Mouse (Mus musculus) heart, adult 2 months (tissue): ENCODE measurements at regions not wholly inside any gene's neighbourhood (a gene's known extent, or its start where the extent isn't known, plus 50 kb on each side); places are given as distances from the start of the nearest gene placed in this dataset.

Experiments
- DNase-seq, 2 experiments: peaks; one replicate each; pipeline ENCODE4 v3.0.0; 2021
- H3K27ac ChIP-seq: fragments of 200-600 bp; 2 replicates; pipeline ENCODE4 v1.8.1; 2022
- H3K27me3 ChIP-seq: fragments of 200-500 bp; 2 replicates; pipeline ENCODE4 v1.6.1; 2012; ENCODE audit warnings: mild to moderate bottlenecking, low read length, inconsistent platforms, mixed read lengths; ENCODE audit not compliant: control insufficient read depth, insufficient read depth
- H3K36me3 ChIP-seq: fragments of 200-500 bp; 2 replicates; pipeline ENCODE4 v1.6.1; 2012; ENCODE audit warnings: low read length, inconsistent platforms; ENCODE audit not compliant: control insufficient read depth, insufficient read depth
- H3K4me1 ChIP-seq: fragments of 200-500 bp; 2 replicates; pipeline ENCODE4 v1.6.1; 2011; ENCODE audit warnings: low read length; ENCODE audit not compliant: control insufficient read depth, insufficient read depth
- H3K4me3 ChIP-seq: fragments of 200-600 bp; 2 replicates; pipeline ENCODE4 v1.8.1; 2022
- H3K79me2 ChIP-seq: fragments of 200-500 bp; replicated peaks from 2 replicates; pipeline ENCODE4 v1.6.1; 2012; ENCODE audit warnings: mild to moderate bottlenecking, inconsistent platforms, low read length, moderate library complexity, mixed read lengths; ENCODE audit not compliant: control insufficient read depth, insufficient read depth
- H3K9ac ChIP-seq: fragments of 200-500 bp; 2 replicates; pipeline ENCODE4 v1.6.1; 2012; ENCODE audit warnings: low read depth, mild to moderate bottlenecking, control low read depth, inconsistent platforms, low read length, mixed read lengths
- CTCF ChIP-seq: fragments of 200-600 bp; IDR thresholded peaks from 2 replicates; pipeline ENCODE4 v1.8.1; 2022; ENCODE audit warnings: antibody characterized with exemption, mild to moderate bottlenecking, moderate library complexity
- EP300 ChIP-seq: fragments of 200-500 bp; IDR thresholded peaks from 2 replicates; pipeline ENCODE4 v1.6.1; 2011; ENCODE audit warnings: low read depth, low read length, control low read depth; ENCODE audit not compliant: insufficient read depth
- POLR2A ChIP-seq: fragments of 200-500 bp; IDR thresholded peaks from 2 replicates; pipeline ENCODE4 v1.6.1; 2011; ENCODE audit warnings: mild to moderate bottlenecking, low read depth, low read length, control low read depth; ENCODE audit not compliant: insufficient read depth
- WGBS: fragments of 180-500 bp; shearing (Covaris S2); methylation state at CpG from one replicate; pipeline ENCODE4 v1.1.7; 2018; 5-methylcytosine and 5-hydroxymethylcytosine counted together
- intact Hi-C: fragments of 180-260 bp; cut with DNase I; formaldehyde crosslinking; loops from one replicate; pipeline ENCODE4 v1.15.1; 2025

DNA sequence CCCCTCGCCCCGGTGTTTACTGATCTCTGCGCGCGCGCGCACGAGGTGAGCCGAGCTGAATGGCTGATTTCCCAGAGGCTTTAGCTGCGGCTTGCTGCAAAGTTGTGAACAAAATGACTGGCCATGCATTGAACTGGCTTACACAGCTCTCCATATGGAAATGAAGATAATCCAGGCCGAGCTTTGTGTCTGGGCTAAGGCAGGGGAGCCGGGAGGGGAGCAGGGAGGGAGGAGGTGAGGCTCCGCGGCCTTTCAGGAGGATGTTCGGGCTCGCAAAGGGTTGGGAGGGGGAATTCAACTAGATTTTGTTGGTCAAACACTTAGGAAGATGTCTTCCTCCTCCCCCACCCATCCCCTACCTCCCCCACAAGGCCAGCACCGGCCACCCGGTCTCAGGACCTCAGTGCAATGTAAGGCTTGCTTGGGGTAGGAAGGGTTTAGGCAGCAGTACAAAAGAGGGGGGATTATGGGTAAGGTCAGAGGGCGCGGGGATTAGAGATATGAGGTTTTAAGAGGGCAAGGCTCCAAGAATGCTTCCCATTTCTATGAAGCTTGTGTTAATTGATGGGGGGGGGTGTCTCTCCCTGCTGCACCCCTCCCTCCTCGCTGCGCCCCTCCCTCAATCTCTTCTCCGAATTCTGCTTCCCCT lies 143.3 kb upstream of the Lhx5 start:
- no peak for DNase-seq
- H3K4me3 ChIP-seq, result no peak overlapping the region
- H3K27me3 ChIP-seq, result peaks cover 2% of the 10 kb centered on the region; the same call in 1 of the 2 replicates
- H3K36me3 ChIP-seq, result no peaks in the 10 kb centered on the region
- no peaks in the 10 kb centered on the region for H3K79me2 ChIP-seq
- no peaks in the 10 kb centered on the region for H3K4me1 ChIP-seq
- TF ChIP-seq CTCF (no peak), POLR2A (no peak), EP300 (no peak)
- H3K9ac ChIP-seq, result no peak overlapping the region
- WGBS, result 5% methylated on average over 23 of the region's 23 CpGs
- no peak overlapping the region for H3K27ac ChIP-seq
- intact Hi-C loops, result no loop called here

DNA sequence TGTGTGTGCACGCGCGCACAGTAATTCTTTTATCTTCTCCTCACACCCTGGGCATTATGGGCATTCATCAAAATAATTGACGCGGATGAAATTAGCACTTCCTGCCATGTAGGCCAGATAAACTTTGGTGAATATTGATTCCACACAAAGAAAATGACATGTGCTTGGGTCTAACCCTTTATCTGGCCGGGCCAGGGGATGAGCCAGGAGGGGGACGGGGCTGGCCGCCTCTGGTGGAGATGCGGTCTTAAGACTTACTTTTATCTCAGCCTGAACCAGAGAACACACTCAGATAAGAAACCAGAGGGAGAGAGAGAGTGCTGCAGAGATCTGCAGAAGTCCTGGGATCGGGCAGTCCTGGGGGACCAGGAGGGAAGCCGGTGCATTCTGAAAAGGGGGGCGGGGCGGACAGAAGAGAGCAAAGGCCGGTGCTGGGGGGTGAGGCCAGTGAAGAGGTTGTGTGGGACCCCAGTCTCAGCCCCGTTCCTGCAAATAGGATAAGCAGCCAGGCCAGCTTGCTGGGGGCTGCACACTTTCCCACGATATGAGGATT lies 136.9 kb upstream of the Lhx5 start:
- H3K27me3 ChIP-seq, result peaks cover 3% of the 10 kb centered on the region
- H3K4me1 ChIP-seq, result no peaks in the 10 kb centered on the region
- no peak overlapping the region for H3K27ac ChIP-seq
- intact Hi-C loops, result no loop called here
- no peaks in the 10 kb centered on the region for H3K36me3 ChIP-seq
- TF ChIP-seq CTCF (no peak), POLR2A (no peak), EP300 (no peak)
- no peaks in the 10 kb centered on the region for H3K79me2 ChIP-seq
- 31% methylated on average over 16 of the region's 16 CpGs for WGBS
- no peak overlapping the region for H3K9ac ChIP-seq
- no peak overlapping the region for H3K4me3 ChIP-seq
- no peak for DNase-seq

DNA sequence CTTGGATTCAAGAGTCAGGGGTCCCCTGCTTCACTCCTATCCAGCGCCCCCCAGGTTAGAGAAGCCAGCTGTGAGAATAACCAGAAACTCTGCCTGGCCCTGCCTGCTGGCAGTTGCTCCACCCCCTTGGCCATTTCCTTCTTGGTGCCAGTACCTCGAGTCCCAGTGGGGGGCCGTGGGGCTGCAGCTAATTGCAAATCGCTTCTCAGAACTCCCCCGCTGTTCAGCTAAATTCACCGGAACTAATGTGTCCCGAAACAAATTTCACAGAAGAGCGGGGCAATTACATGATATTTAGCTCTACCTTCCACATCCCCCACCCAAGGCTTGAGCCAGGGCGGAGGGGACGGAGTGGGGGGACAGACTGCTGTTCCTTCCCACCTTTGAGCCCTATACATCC lies 134.3 kb upstream of the Lhx5 start:
- Histone ChIP-seq H3K9ac (no peak overlapping the region), H3K27ac (no peak overlapping the region), H3K27me3 (peaks cover 18% of the 10 kb centered on the region), H3K36me3 (no peaks in the 10 kb centered on the region), H3K4me3 (no peak overlapping the region), H3K79me2 (no peaks in the 10 kb centered on the region), H3K4me1 (no peaks in the 10 kb centered on the region)
- no peak for DNase-seq
- 12% methylated on average over 10 of the region's 10 CpGs for WGBS
- intact Hi-C loops, result no loop called here
- no peak for TF ChIP-seq CTCF
- no peak for TF ChIP-seq EP300
- TF ChIP-seq POLR2A, result no peak

DNA sequence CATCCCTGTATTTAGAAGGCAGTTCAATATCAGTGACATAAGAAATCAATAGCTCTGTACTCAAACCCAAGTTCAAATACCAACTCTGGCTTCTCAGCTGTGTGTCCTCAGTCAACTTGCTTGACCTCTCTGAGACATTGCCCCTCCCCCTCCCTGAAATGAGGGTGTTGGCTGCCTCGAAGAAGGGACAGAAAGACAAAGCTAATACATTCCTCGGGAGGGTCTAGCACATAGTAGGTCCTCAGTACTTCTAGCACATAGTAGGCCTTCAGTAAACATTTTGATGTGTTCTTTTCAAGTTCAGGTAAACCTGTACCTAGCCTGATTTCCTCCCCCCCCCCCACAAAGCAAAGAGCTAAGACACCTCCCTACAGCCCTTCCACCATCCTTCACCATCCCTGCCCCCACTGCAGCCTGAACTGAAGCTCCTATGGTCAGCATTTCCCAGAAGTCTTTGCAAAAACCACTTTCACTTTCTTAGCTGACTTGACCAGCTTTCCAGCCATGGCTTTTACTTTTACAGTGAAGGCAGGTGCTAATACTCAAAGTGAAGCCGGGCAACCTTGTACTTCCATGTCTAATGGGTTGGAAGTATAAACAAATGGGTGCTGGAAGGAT lies 133.7 kb upstream of the Lhx5 start:
- intact Hi-C loops, result no loop called here
- no peak overlapping the region for H3K4me3 ChIP-seq
- H3K79me2 ChIP-seq, result no peaks in the 10 kb centered on the region
- H3K9ac ChIP-seq, result no peak overlapping the region
- no peak overlapping the region for H3K27ac ChIP-seq
- no peak for DNase-seq
- no peak for TF ChIP-seq POLR2A
- no peaks in the 10 kb centered on the region for H3K4me1 ChIP-seq
- H3K27me3 ChIP-seq, result peaks cover 24% of the 10 kb centered on the region
- no peaks in the 10 kb centered on the region for H3K36me3 ChIP-seq
- 40% methylated on average over 3 of the region's 3 CpGs for WGBS

DNA sequence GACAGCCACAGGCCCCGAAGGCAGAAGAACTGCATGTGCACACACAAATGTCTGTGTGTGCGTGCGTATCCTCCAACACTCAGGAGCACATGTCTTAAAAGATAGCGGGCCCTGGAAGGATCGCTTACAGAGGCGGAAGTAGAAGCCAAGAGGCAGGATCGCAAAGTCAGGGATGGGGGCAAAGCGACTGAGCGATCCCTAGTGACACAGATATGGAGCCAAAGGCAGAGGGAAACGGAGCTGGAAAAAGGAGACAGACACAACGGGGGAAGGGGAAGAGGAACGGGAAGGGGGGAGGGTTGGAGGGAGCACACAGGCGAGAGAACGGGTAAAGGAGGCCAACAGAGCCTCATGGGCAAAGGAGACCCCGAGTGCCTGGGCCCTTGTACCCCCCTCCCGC lies 129.8 kb upstream of the Lhx5 start:
- intact Hi-C loops, result no loop called here
- no peak overlapping the region for H3K9ac ChIP-seq
- no peaks in the 10 kb centered on the region for H3K4me1 ChIP-seq
- H3K79me2 ChIP-seq, result no peaks in the 10 kb centered on the region
- WGBS, result 2% methylated on average over 15 of the region's 16 CpGs
- H3K36me3 ChIP-seq, result no peaks in the 10 kb centered on the region
- DNase-seq, result no peak
- TF ChIP-seq EP300 (no peak), CTCF (no peak), POLR2A (no peak)
- no peak overlapping the region for H3K27ac ChIP-seq
- H3K27me3 ChIP-seq, result peaks cover 27% of the 10 kb centered on the region
- no peak overlapping the region for H3K4me3 ChIP-seq

DNA sequence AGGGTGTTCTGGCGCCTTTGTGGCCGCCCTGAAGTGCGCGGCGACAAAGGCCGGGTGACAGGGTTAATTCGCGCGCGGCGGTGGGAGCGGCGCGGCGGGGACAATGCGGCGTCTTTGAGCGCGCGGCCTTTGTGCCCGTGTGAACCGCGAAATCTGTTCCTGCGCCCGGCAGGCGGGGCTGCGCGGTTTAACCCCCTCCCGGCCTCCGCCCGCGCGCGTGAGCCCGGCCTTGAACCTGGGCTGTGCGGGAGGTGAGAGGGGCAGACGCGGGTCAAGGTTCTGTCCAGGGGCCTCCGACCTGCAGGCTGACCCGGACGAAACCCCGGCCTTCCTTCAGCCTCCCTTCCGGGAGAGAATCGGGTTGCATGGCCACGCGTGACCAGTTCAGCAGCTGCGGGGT lies 129.2 kb upstream of the Lhx5 start:
- WGBS, result 2% methylated on average over 47 of the region's 47 CpGs

More for the DNA sequence above, 129.2 kb upstream of the Lhx5 start:
- Histone ChIP-seq H3K36me3 (no peaks in the 10 kb centered on the region), H3K27ac (no peak overlapping the region), H3K79me2 (no peaks in the 10 kb centered on the region), H3K9ac (no peak overlapping the region), H3K4me3 (no peak overlapping the region), H3K27me3 (peaks cover 27% of the 10 kb centered on the region), H3K4me1 (no peaks in the 10 kb centered on the region)
- intact Hi-C loops, result no loop called here
- no peak for DNase-seq
- no peak for TF ChIP-seq CTCF
- no peak for TF ChIP-seq POLR2A
- no peak for TF ChIP-seq EP300
